Mouse (Mus musculus) c-Kit-positive CD71-negative TER-119-negative erythroid progenitor cells, embryonic 14.5 days (primary cell): ENCODE measurements around the gene Dnajc17.
A peak's percentile ranks its signal among the peaks of the same experiment; 100 is the strongest.

Source experiments
- DNase-seq: peaks from one replicate; pipeline ENCODE4 v3.0.0-alpha.2; 2013; ENCODE audit warnings: low read depth

Gene Dnajc17

DNA sequence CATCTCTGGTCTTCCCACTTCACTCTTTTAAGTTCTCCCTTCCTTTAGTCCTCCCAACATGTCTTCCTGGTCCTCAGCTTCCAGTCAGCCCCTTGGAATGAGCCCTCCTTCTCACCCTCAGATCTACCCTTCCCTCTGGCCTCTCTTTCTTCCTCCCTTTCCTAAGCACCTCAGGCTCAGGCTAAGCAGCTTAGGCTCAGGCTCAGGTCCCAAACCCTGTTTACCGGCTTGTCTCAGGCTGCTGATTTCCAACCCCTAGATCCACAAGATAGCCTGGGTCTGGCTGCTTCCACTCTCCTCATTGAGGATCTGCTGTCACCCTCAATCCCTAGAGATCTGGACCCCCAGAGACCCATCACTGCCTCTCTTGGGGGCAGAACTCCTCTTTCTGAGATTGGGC lies 10.5 kb downstream of the Dnajc17 start:
- DNase-seq: no peak

DNA sequence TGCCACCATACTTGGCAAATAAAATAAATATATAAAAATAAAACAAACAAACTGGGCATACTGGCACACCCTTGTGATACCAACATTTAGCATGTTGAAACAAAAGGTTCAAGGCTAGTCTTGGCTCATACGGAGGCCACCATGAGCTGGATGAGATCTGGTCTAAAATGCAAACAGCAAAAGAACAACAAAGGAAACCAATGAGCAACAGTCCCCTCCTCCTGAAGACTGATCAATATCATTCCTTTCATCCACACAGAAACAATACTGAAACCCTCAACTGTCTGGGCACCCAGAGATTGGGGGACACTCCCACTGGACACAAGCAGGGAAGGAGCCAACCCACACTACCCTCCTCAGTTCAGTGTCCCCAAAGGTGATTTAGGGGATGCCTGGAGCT lies 11.1 kb downstream of the Dnajc17 start:
- DNase-seq: no peak

DNA sequence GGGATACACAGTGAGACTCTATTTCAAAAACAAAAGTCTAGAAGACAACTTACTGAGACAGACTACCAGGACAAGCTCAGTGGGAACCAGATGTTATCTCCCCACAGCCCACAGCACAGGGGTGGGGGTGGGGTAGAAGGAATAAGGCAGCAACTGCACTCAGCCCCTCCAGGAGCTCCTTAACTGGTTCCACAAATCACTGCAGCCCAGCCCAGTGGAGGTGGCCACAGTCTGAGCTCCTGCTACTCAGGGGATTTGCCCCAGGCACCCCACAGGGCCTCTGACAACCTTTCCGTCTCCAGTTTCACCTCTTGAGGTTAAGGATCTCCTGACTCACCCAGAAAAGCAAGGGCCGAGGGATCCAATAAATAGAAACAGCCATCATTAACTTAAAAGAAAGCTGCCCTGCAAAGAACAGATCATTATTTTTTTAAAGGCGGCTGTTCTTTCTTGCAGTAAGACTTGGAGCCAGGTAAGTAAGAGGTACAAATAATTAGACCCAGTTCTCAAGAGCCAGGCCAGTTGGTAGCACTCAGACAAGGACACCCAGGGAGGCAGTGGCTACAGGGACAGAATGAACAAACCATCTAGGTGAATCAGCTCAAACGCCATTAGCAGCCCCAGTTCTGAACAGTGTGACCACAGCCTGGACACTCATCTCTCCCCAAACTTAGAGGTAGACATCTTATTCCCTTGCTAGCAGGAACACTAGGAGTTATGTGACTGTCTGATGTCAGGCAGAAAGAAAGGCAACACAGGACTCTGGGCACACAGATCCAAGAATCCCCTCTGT lies 12.1 kb downstream of the Dnajc17 start:
- no peak for DNase-seq

DNA sequence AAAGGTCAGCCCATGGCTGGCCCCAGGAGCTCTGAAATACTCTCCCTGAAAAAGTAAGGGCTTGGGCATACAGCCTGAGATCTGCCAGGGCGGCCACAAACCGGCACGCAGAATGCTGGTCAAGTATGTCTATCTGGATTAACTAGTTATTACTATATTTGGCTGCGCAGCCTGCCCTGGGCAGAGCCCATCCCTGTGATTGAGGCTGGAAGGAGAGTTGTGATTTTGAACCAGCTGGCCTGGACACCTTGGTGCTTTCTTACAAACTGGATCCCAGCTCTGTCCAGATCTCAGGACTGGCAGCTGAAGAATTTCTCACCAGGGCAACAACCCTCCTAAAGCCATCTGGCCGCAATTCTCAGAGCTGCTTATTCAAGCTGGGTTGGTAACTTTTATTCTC lies 14.5 kb downstream of the Dnajc17 start:
- DNase-seq: no peak

DNA sequence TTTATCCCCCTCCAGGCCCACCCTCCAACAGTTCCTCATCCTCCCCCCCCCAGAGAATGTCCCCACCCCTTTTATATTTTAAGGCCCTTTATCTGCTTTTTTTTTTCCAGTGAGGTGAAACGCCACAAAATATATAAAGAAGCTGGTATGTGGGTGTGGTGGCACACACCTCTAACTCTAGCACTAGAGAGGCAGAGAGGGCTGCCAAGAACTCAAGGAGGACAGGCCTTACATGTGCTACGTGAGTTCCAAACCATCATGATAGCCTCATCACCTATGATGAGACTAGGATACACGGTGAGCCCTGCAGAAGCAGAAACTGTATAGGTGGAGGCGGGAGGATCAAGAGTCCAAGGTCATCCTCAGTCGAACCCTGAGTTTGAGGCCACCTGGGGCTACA lies 17.6 kb downstream of the Dnajc17 start:
- DNase-seq: no peak

DNA sequence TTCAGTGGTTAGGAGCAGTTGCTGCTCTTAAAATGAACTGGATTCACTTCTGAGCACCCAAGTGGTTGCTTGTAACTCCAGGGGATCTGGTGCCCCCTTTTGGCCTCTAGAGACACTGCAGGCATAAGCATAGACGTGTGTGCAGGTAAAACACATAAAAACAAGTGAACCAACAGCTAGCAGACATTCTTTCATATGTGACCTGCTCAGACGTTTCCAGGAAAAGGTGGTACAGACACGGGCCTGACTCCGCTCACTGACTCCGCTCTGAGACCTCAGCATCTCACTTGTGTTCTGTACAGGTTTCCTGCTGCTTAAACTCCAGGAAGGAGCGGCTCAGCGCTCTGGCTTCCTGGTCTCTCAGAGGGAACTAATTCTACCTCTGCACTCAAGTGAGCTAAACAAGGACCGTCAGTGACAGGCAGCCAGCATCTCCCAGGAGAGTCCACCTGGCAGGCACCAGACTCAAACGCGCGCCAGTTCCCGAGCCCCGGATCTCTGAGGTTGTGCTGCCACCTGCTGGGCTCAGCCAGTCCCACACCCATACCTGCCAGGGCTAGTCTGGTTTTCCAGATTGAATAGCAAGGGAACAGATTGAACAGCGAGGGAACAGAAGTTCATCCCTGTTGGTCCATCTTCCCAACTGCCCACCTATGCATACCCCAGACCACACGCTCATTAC lies 19.4 kb downstream of the Dnajc17 start:
- peak; percentile 71 for DNase-seq

DNA sequence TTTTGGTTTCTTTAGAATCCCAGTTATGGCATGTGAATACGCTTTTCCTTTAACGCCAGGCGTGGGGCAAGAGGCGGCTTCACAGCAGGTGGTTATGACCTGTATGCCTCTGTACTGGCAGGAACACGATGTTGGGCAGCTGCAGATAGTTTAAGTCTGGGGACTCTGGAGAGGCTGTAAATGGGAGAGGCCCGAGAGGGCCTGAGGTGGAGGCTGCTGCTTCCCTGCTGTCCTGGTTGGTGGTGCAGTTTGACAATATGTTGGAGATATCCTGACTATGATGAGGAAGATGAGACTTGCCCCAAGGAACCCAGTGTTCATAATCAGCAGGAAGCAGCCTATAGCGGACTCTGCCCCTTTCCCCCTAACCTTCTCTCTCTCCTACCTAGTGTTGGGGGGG lies 25.7 kb downstream of the Dnajc17 start:
- DNase-seq: no peak

DNA sequence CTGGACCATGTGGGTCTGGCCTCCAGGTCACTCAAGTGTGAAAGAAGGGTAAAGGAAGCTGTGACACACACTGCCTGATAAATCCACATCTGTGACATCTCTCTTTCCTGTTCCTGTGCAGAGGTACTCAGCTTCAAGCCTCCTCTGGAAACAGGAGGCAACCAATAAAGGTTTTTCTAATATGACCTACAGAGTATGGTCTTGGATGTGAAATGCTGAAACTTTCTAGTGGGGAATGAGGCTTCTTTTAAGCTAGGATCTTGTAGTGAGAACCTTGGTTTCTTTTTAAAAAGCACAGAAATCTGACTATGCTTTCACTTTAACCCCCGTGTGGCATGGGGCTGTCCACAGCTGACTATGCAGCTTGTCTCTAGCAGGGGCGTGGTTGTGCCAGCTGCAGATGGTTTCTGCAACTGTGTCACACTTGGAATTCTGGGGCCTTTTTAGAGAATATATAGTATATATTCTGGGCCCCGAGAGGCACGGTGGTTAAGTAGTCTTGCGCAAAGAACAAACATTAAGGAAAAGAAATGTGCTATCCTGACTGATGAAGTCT lies 31.1 kb downstream of the Dnajc17 start:
- DNase-seq: no peak

DNA sequence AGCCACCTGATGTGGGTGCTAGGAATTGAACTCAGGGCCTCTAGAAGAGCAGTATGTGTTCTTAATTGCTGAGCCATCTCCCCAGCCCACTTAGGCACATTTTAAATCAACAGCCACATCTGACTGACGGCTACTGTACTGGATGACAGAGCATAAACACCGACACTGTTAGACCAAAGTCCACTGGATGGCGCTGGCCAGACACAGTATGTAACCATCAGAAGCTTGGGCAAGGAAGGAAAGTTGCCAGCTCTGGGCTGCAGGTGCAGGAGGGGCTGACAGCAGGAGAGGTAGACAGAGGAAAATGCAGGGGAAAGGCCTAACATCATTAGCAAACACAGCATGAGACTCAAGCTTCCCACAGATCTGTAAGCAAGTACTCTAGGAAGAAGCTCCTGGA lies 31.8 kb downstream of the Dnajc17 start:
- DNase-seq: no peak

DNA sequence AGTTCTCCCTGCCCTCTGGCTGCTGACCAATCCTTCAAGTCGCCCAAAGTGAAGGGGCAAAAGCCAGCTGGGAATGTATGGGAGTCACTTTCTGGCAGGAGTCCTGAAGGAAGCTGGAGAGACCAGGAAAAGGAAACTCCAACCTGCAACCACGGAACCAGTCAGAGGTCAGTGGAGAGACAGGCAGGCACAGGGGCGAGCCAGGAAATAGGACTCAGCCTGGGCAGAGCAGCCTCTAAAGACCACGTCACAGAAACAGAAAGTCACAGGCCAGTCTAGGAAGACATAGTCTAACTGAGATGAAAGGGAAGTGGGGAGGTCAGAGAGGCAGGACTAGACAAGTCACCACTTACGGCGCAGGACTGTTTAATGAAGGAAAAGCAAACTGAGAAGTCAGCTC lies 33.0 kb downstream of the Dnajc17 start:
- no peak for DNase-seq

DNA sequence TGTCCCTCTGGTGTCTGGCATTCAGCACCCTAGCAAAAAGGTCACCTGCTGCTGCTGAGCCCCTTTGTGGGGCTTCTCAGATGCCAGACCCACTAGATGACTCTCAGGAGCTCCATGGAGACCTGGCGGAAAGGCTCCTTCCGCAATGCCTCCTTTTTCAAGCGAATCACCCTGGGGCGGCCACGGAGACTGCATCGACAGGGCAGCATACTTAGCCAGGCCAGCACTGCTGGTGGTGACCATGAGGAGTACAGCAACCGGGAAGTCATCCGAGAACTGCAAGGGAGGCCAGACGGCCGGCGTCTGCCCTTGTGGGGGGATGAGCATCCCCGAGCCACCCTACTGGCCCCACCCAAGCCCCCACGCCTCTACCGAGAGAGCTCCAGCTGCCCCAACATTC lies 33.7 kb downstream of the Dnajc17 start:
- DNase-seq: no peak

DNA sequence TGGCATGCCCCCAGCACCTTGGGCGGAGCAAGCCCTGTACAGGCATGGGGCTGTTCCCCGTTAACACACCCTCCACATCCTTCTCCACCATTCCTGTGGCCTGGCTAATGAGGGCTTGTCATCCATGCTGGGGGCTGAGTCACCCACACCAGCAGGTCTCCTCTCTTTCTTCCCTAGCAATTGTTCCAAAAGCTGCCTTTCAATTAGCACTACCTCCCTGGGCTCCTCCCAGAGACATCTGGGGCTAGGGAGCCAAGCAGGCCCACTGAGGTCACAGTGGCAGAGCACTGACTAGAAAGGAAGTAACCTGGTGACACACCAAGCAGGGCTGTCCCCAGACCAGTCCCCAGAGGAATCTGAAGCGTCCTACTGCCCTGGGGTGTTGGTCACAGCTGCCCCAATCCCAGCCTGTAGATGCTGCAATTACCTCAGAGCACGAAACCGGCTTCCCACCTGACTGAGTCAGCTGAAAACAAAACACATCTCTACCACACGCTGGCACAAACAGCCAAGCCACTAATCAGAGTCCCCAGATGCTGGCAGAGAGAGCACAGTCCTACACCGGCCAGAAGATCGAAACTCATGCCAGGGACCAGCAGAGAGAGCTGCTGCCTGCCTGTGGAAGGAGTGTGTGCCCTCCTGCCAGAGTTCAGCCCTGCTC lies 34.5 kb downstream of the Dnajc17 start, which contains the start of gene Gm14137:
Gm14137 (plus strand) TSS at position 519 of the 661 bp plus-strand sequence.
- no peak for DNase-seq

DNA sequence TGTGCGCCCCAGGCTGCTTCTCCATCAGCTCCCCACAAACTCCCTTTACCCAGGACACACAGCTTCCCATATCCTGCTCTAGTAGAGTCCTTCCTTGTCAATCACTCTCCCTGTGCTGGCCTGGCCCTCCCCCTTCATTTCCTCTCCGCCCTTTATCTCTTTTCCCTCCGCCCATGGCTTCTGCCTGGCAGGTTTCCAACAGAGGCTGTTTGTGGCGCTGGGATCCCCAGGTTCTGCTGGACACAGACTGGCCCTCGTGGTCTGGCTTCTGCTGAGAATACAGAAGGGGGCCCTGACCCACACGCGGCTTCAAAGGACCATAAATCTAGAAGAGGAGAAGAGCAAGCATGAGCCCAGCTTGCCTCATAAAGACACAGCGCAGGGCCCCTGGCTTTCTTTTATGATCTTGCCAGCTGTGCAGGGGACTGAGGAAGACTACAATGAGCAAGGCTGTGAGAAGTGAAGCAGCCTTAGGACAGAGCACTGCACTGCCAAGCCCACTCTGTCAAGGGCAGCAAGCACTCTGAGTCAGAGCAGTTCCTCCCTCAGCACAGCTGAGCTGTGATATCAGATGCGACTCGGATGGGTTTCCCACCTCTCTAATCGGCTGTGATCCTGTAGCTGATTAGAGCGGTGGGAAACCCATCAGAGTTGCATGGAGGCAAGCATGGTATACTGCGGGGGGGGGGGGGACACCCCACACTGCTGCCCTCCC lies 35.6 kb downstream of the Dnajc17 start:
- no peak for DNase-seq

DNA sequence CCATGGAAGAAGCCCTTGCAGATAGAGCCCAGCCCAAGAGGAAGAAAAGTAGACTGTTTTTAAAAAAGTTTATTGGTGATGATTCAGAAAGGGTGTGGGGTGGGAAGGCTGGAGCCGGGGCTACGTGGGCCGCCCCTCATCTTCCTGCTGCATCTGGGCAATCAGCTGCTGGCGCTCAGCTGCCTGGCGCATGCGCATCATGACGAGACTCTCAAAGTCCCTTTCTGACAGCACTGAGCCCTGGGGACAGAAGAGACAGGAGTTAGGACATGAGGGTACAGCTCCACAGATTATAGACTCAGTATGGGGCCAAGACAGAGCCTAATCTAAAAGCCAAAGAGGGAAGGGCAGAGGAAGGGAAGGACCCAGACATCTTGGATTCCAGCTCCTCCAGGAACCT lies 36.1 kb downstream of the Dnajc17 start:
- no peak for DNase-seq

DNA sequence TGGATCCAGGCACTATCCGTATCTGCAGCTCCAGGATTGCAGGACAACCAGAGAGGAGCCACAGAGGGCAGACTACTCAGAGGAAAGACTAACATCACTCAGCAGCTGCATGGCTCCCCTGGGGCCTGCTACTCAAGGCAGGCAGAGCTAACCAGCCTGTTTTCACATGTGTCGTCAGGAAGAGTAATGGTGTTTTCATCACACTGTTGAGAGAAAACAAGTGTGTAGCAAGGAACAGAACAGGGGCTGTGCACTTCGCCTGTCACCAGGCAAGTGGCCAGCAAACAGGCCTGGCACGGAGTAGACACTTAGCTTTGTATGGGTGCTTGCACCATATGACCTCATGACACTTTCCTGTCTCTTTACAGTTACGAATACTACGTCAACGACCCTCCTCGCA lies 37.0 kb downstream of the Dnajc17 start:
- DNase-seq: no peak

DNA sequence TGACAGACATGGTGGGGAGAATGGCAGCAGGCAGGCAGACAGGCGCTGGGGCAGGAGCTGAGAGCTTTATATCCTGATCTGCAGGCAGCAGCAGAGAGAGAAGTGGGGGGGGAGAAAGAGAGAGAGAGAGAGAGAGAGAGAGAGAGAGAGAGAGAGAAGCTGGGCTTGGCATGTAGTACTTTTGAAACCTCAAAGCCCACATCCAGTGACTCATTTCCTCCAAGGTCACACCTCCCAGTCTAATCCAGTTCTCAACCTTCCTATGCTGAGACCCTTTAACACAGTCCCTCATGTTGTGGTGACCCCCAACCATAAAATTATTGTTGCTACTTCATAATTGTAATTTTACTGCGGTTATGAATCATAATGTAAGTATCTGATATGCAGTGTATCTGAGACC lies 38.3 kb downstream of the Dnajc17 start:
- no peak for DNase-seq

DNA sequence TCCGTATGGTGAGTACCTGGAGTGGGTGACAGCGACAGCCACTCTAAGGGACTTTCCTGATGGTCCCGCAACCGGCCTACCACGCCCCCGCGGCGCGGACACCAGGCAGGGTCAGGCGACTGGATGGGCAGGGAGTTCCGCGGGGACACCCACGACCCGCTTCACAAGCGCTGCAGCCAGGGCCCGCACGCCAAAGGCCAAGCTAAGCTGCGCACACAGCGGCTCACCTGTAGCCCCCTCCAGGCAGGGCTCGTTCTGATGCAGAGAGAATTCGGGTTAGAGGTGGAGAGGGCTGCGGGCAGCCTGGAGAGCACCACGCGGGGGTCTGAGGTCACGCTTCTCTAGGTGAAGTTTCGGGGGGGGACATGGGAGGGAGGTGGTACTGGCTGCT lies 40.7 kb downstream of the Dnajc17 start:
- DNase-seq: no peak

DNA sequence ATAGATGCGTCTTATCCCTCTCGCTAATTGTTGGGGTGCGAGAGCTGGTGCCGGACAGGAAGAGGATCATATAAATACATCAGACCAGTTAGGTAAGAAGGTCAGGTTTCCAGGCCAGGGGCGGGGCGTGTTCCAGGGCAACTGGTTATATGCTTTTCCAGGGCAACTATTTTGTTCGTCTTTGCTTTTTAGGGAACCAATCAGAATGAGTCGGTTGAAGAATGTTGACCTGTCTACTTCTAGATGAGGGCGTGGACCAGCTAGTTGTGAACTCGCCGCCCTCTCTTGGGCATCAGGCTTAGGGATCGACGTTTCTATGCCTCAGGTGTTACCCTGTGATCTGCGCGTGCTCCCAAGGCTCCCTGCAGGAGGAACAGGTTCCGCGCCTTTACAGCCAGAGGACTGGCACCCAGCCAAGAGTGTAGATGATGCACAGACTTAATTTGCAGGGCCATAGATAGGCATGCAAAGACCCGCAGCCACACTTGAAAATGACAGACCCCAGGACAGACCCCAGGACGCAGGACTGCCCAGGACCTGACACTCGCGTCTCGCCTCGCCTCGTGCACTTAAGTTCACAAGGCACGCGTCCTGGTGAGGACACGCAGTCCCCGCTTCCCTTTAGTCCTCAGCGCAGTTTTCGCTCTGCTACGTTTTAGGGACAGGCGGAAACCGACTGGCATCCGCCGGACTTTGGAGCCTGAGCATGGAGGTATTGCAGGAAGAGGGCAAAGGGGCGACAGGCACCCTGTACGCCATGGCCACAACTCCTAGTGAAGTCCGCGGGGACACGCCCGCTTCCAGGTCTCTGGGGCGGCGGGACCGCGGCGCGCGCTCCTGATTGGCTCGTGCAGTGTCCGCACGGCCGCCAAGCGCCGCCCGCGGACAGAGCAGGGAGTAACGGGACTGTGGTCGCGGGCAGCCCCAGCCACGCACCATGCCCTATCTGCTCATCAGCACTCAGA lies 41.4 kb downstream of the Dnajc17 start, which contains the start of gene Gchfr:
Gchfr (plus strand) TSS at position 873 of the 965 bp plus-strand sequence.
- DNase-seq: no peak

DNA sequence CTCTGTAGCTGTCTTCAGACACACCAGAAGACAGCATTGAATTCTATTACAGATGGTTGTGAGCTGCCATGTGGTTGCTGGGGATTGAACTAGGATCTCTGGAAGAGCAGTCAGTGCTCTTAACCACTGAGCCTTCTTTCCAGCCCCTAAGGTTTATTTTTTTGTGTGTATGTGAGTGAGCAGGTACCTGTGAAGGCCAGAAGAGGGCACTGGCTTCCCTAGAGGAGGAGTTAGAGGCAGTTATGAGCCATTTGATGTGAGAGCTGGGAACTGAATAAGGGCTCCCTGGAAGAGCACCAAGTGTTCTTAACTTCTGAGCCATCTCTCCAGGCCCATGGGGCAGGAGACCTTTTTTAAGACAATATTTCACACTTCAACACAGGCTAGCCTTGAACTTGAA lies 43.2 kb downstream of the Dnajc17 start:
- no peak for DNase-seq

DNA sequence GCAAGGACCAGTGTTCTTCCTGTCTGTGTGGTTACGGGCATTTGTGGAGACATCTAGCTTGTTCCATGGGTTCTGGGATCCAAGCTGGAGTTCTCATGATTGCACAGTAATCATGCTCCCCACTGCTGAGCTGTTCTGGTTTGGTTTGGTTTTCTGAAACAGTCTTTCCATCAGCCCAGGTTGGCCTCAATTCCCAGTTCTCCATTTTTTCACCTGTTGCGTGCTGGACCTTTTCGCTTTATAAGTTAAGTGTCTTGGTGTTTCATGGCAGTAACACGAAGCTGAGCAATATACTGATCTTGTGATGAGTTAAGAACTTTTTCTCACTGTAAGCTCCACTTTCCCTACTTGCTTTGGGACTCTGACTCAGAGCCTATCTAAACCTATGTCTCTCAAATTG lies 44.6 kb downstream of the Dnajc17 start:
- DNase-seq: no peak

DNA sequence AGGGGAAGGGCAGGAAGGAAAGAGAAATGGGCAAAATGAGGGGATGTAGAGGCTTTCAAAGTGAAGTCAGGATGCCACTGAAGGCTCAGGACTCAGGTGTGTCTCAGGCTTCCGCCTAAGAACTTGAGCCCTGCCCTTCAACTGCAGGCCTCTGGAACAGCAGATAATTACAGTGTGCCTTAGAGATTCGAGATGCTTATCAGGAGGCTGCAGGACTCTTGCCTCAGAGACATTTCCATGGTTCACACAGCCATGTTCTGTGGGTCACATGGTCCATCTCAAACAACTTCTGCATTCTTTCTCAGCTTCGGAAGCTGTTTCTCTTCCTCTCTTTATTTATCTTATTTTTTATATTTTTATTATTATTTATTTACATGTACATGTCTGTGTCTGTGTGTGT lies 45.5 kb downstream of the Dnajc17 start:
- DNase-seq: no peak
